In genomic region chr12:111757561-111758325, GRCm38 (mm10) we compare ENCODE assay signal across 8 mouse cellular contexts. TPM values are rescaled to one million over a fixed set of nuclear protein-coding genes. Genes with fewer than 3 reads are reported as not detected.
DNase-seq lines count a peak whose midpoint lies in the region; ATAC-seq lines count a peak whose summit lies in the region.

No protein-coding gene starts in this region.

- peaks cover 10% of the 10 kb centered on the region for H3K36me3 ChIP-seq in erythroblast, embryonic 14.5 days (ENCODE audit: control insufficient read depth)
- peaks cover 1% of the 10 kb centered on the region; the same call in 1 of the 2 replicates for H3K36me3 ChIP-seq in limb, embryonic 15.5 days

- H3K9me3 ChIP-seq in erythroblast, embryonic 14.5 days (ENCODE audit: control insufficient read depth, low read length), result no peaks in the 10 kb centered on the region
- no peaks in the 10 kb centered on the region for H3K9me3 ChIP-seq in limb, embryonic 15.5 days

- H3K4me3 ChIP-seq in erythroblast, embryonic 14.5 days (replicated peaks), result peak overlapping the region; percentile 74
- peak overlapping the region; percentile 91 for H3K4me3 ChIP-seq in limb, embryonic 15.5 days

- H3K27me3 ChIP-seq in erythroblast, embryonic 14.5 days (ENCODE audit: control insufficient read depth), result peaks cover 28% of the 10 kb centered on the region
- no peaks in the 10 kb centered on the region for H3K27me3 ChIP-seq in limb, embryonic 15.5 days

- H3K4me1 ChIP-seq in erythroblast, embryonic 14.5 days (ENCODE audit: control insufficient read depth), result peaks cover 53% of the 10 kb centered on the region
- peaks cover 41% of the 10 kb centered on the region for H3K4me1 ChIP-seq in limb, embryonic 15.5 days

- peak overlapping the region; percentile 87 for H3K9ac ChIP-seq in limb, embryonic 15.5 days

- no peak overlapping the region; the same call in 1 of the 2 replicates for H3K27ac ChIP-seq in limb, embryonic 15.5 days

- DNase-seq in thymus, postnatal 0 days (ENCODE audit: low spot score), result peak; percentile 6
- no peak for DNase-seq in thymus, postnatal 14 days
- DNase-seq in ovary, postnatal 36 days (ENCODE audit: low spot score), result no peak
- DNase-seq in gastrocnemius, postnatal 25 days, result no peak

- no peak for ATAC-seq in erythroblast, adult 5-6 weeks (replicated peaks; ENCODE audit: low FRiP score, poor library complexity, severe bottlenecking)
- ATAC-seq in limb, embryonic 15.5 days (ENCODE audit: insufficient number of reproducible peaks, low FRiP score, low TSS enrichment, low read depth), result no peak
- no peak for ATAC-seq in erythroid progenitor cell, adult 5-6 weeks (replicated peaks; ENCODE audit: low FRiP score, poor library complexity, severe bottlenecking)

- 39% methylated on average over 10 of the region's 10 CpGs for WGBS in limb, embryonic 15.5 days

- peak overlapping the region; percentile 94 for H3K4me2 ChIP-seq in limb, embryonic 15.5 days

RNA-seq across cellular contexts. Expression of gene Klc1, which starts 0.9 kb away (rescaled TPM):
- 2.9 and 3.9 TPM in 2 replicates for polyA plus RNA-seq in erythroblast, embryonic 14.5 days (2012)
- 3.8 and 13.1 TPM in 2 replicates for total RNA-seq in erythroblast, adult 5-6 weeks (2015; ENCODE audit: low replicate concordance)
- 12.9 and 21.9 TPM in 2 replicates for total RNA-seq in erythroblast, adult 5-6 weeks (2017; ENCODE audit: low replicate concordance)
- polyA plus RNA-seq in thymus, postnatal 0 days (2015; fragmentation: Nextera tagmentation; extraction: Ambion mirVana), result 46.9 and 52.2 TPM in 2 replicates
- 107 and 121 TPM in 2 replicates for polyA plus RNA-seq in limb, embryonic 15.5 days (2015; fragmentation: Nextera tagmentation; extraction: Ambion mirVana)
- 18.0 and 31.7 TPM in 2 replicates for total RNA-seq in erythroid progenitor cell, adult 5-6 weeks (2015; ENCODE audit: low replicate concordance)
- 38.2 and 63.6 TPM in 2 replicates for total RNA-seq in erythroid progenitor cell, adult 5-6 weeks (2017; ENCODE audit: low replicate concordance)
- total RNA-seq in gastrocnemius, postnatal 25 days (2021), result 10 to 100 TPM; 59.9 to 68.0 TPM

RNA-seq across cellular contexts. Expression of gene Apopt1, which starts 44.7 kb away (rescaled TPM):
- polyA plus RNA-seq in erythroblast, embryonic 14.5 days (2012), result 7.8 and 8.4 TPM in 2 replicates
- 10.6 and 13.4 TPM in 2 replicates for total RNA-seq in erythroblast, adult 5-6 weeks (2015; ENCODE audit: low replicate concordance)
- total RNA-seq in erythroblast, adult 5-6 weeks (2017; ENCODE audit: low replicate concordance), result 5.8 and 11.0 TPM in 2 replicates
- polyA plus RNA-seq in thymus, postnatal 0 days (2015; fragmentation: Nextera tagmentation; extraction: Ambion mirVana), result 60.1 and 66.6 TPM in 2 replicates
- polyA plus RNA-seq in limb, embryonic 15.5 days (2015; fragmentation: Nextera tagmentation; extraction: Ambion mirVana), result 48.4 and 51.2 TPM in 2 replicates
- 8.4 and 22.7 TPM in 2 replicates for total RNA-seq in erythroid progenitor cell, adult 5-6 weeks (2015; ENCODE audit: low replicate concordance)
- 4.8 and 11.3 TPM in 2 replicates for total RNA-seq in erythroid progenitor cell, adult 5-6 weeks (2017; ENCODE audit: low replicate concordance)
- total RNA-seq in gastrocnemius, postnatal 25 days (2021), result 10 to 100 TPM; 37.7 to 38.9 TPM

RNA-seq across cellular contexts. Expression of gene Bag5, which starts 44.7 kb away (rescaled TPM):
- polyA plus RNA-seq in erythroblast, embryonic 14.5 days (2012), result 0.63 and 1.1 TPM in 2 replicates
- 5.4 and 6.1 TPM in 2 replicates for total RNA-seq in erythroblast, adult 5-6 weeks (2015; ENCODE audit: low replicate concordance)
- 5.8 and 7.2 TPM in 2 replicates for total RNA-seq in erythroblast, adult 5-6 weeks (2017; ENCODE audit: low replicate concordance)
- 50.7 and 54.1 TPM in 2 replicates for polyA plus RNA-seq in thymus, postnatal 0 days (2015; fragmentation: Nextera tagmentation; extraction: Ambion mirVana)
- 69.4 and 71.2 TPM in 2 replicates for polyA plus RNA-seq in limb, embryonic 15.5 days (2015; fragmentation: Nextera tagmentation; extraction: Ambion mirVana)
- 5.4 and 6.3 TPM in 2 replicates for total RNA-seq in erythroid progenitor cell, adult 5-6 weeks (2015; ENCODE audit: low replicate concordance)
- 1.2 and 8.1 TPM in 2 replicates for total RNA-seq in erythroid progenitor cell, adult 5-6 weeks (2017; ENCODE audit: low replicate concordance)
- total RNA-seq in gastrocnemius, postnatal 25 days (2021), result 10 to 100 TPM; 10.9 to 14.6 TPM

RNA-seq across cellular contexts. Expression of gene Xrcc3, which starts 55.9 kb away (rescaled TPM):
- polyA plus RNA-seq in erythroblast, embryonic 14.5 days (2012), result 0.85 and 1.6 TPM in 2 replicates
- total RNA-seq in erythroblast, adult 5-6 weeks (2015; ENCODE audit: low replicate concordance), result 1.7 and 1.9 TPM in 2 replicates
- 2.0 and 5.6 TPM in 2 replicates for total RNA-seq in erythroblast, adult 5-6 weeks (2017; ENCODE audit: low replicate concordance)
- polyA plus RNA-seq in thymus, postnatal 0 days (2015; fragmentation: Nextera tagmentation; extraction: Ambion mirVana), result 5.0 and 5.7 TPM in 2 replicates
- 8.4 and 9.9 TPM in 2 replicates for polyA plus RNA-seq in limb, embryonic 15.5 days (2015; fragmentation: Nextera tagmentation; extraction: Ambion mirVana)
- total RNA-seq in erythroid progenitor cell, adult 5-6 weeks (2015; ENCODE audit: low replicate concordance), result 8.0 and 12.3 TPM in 2 replicates
- total RNA-seq in erythroid progenitor cell, adult 5-6 weeks (2017; ENCODE audit: low replicate concordance), result 5.3 and 28.4 TPM in 2 replicates
- total RNA-seq in gastrocnemius, postnatal 25 days (2021), result under 1 TPM; 0.15 to 0.24 TPM

RNA-seq across cellular contexts. Expression of gene Zfyve21, which starts 56.2 kb away (rescaled TPM):
- polyA plus RNA-seq in erythroblast, embryonic 14.5 days (2012), result 1.7 TPM in 2 replicates
- 2.5 and 3.3 TPM in 2 replicates for total RNA-seq in erythroblast, adult 5-6 weeks (2015; ENCODE audit: low replicate concordance)
- total RNA-seq in erythroblast, adult 5-6 weeks (2017; ENCODE audit: low replicate concordance), result 2.4 and 4.9 TPM in 2 replicates
- 73.7 and 76.6 TPM in 2 replicates for polyA plus RNA-seq in thymus, postnatal 0 days (2015; fragmentation: Nextera tagmentation; extraction: Ambion mirVana)
- 122 and 141 TPM in 2 replicates for polyA plus RNA-seq in limb, embryonic 15.5 days (2015; fragmentation: Nextera tagmentation; extraction: Ambion mirVana)
- 4.2 and 9.4 TPM in 2 replicates for total RNA-seq in erythroid progenitor cell, adult 5-6 weeks (2015; ENCODE audit: low replicate concordance)
- total RNA-seq in erythroid progenitor cell, adult 5-6 weeks (2017; ENCODE audit: low replicate concordance), result 5.6 and 8.4 TPM in 2 replicates
- total RNA-seq in gastrocnemius, postnatal 25 days (2021), result 10 to 100 TPM; 13.0 to 15.0 TPM
